Mouse (Mus musculus): Measurements from ENCODE around the gene Tnfrsf23.

Tnfrsf23 gene

DNA sequence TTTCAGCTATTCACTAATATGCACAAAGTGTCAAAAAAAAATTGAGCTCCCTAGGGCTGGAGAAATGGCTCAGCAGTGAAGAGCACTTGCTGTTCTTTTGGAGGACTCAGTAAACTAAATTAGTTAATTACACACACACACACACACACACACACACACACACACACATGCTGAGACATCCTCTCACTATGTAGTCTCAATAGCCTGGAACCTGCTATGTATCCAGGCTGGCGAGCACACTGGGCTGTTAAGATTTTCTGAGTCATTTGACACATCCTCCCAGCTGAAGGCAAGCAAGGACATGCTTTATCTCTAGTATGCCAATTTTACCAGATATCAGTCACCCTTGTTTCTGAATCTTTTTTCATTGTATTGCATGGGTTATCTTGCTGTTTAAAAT is 64.7 kb downstream of the Tnfrsf23 start:
- in situ Hi-C loops (cut with MboI; ENCODE audit: unreplicated experiment in 2 of 2), result loop anchor here in 1 of 2 experiments (5.0 kb wide), 1 partner anchor 61 kb away; no protein-coding TSS in a partner anchor

Measured in v-Abl transformed pro-B cells (cell line).